Mouse (Mus musculus) thymus, postnatal 36 days (tissue): ENCODE data around the gene Rnf135.
A peak's percentile ranks its signal among the peaks of the same experiment; 100 is the strongest.
"Not testable (repeated sequence)": the region's sequence is repeated elsewhere in the genome, so short reads cannot be mapped to it uniquely, and the experiment has no call there.

ENCODE experiments used
- DNase-seq, 2 experiments: peaks; one replicate each; pipeline ENCODE4 v3.0.0; 2022; ENCODE audit warnings: mixed read lengths in 2 of 2

Gene Rnf135

GRCm38 (mm10) chr11:80183705-80184255 is at the start of gene Rnf135:
Rnf135 (plus strand) TSS chr11:80183851.
- DNase-seq, result peak; percentile 59

GRCm38 (mm10) chr11:80134744-80135143 is 48.9 kb upstream of the Rnf135 start:
- DNase-seq, result no peak

DNA sequence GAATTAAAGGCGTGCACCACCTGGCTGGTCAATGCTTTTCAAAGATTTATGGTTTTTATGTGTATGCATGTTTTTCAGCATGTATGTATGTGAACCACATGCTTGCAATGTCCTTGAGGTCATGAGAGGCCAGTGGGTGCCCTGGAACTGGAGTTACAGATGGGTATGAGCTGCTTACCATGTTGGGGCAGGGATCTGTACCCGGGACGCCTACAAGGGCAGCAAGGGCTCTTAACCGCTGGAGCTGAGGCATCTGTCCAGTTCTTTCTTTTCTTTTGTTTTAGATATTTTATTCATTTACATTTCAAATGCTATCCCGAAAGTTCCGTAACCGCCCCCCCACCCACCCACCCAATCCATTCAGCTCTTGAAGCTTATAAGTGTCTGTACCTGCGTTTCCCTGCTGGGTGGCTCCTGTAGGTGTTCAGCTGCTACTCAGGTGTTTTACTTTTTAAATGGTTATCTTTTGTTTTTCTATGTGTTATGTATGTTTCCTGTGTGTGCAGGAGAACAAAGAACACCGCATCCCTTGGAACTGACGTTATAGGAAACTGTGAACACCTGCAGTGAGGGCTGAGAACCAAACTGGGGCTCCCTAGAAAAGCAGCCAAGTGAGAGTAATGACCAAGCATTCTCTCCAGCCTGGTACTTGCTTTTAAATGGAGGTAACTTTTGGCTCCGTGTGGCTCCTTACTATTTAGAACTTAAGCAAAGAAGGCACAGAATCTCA is 47.5 kb upstream of the Rnf135 start:
- peak; percentile 39 to 67 for DNase-seq

GRCm38 (mm10) chr11:80136786-80137185 is 46.9 kb upstream of the Rnf135 start:
- DNase-seq, result peak in 1 of 2 experiments; percentile 26

DNA sequence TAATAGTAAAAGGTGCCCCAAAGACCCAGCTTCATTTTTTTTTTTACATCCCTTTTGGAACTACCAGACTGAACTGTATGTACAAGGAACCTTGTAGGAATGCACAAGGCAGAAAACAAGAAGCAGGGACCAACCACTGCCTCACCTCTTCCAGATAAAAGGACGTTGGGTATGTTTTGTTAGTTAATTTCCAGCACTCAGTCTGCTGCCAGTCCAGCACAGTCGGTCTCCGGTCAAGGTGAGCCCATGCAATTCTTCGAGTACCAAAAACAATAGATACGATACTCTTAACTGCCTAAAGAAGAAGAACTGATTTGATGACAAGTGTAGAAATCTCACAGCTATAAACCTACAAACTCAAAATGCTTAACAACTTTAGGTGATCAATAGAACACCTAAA is 45.9 kb upstream of the Rnf135 start:
- no peak for DNase-seq

GRCm38 (mm10) chr11:80141825-80142521 is 41.7 kb upstream of the Rnf135 start, which contains the start of gene Tefm:
Tefm (minus strand) TSS chr11:80142175.
- DNase-seq, result peak; percentile 80

DNA sequence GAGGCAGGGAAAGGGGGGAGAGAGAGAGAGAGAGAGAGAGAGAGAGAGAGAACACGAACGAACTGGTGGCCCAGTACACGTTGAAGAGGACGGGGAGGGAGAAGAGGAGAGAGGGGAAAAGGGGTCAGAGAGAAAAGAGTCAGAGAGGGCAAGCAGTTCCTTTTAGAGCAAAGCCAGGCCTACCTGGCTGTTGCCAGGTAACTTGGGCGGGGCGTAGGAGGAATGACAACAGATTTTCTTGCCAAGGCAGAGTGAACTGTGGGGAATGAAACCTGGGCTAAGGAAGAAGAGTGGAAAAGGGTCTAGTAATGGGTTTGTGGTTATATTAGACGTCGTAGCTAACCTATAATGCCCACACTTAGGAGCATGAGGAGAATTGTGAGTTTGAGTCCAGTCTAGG is 40.8 kb upstream of the Rnf135 start:
- DNase-seq, result no peak

- DNase-seq, result peak; percentile 21 to 31
Measured at GRCm38 (mm10) chr11:80145787-80146275, 37.8 kb upstream of the Rnf135 start.

- peak in 1 of 2 experiments; percentile 4 for DNase-seq
Measured at GRCm38 (mm10) chr11:80147748-80148147, 35.9 kb upstream of the Rnf135 start.

GRCm38 (mm10) chr11:80148313-80148712 is 35.3 kb upstream of the Rnf135 start:
- no peak for DNase-seq

DNA sequence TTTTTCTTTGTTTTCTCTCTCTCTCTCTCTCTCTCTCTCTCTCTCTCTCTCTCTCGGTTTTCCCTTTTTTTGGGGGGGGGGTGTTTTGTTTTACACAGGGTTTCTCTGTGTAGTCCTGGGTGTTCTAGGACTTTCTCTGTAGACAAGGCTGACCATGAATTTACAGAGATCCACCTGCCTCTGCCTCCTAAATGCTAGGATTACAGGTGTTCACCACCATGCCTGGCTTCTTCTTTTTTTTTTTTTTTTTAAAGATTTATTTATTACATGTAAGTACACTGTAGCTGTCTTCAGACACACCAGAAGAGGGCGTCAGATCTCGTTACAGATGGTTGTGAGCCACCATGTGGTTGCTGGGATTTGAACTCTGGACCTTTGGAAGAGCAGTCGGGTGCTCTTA is 34.7 kb upstream of the Rnf135 start:
- DNase-seq, result not testable (repeated sequence)

GRCm38 (mm10) chr11:80149412-80150023 is 34.1 kb upstream of the Rnf135 start:
- DNase-seq, result no peak

DNA sequence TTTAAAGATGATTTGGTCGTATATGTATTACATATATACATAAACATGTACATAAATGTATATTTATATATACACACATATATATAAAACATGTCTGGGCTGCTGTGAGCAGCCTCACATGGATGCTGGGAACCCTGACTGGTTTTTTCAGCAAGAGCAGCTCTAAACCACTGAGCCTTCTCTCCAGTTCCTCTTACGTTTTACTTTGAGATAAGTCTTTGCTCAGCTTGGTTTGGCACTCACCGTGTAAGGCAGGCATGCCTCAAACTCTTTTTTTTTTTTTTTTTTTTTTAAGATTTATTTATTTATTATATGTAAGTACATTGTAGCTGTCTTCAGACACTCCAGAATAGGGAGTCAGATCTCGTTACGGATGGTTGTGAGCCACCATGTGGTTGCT is 33.1 kb upstream of the Rnf135 start:
- DNase-seq, result no peak

DNA sequence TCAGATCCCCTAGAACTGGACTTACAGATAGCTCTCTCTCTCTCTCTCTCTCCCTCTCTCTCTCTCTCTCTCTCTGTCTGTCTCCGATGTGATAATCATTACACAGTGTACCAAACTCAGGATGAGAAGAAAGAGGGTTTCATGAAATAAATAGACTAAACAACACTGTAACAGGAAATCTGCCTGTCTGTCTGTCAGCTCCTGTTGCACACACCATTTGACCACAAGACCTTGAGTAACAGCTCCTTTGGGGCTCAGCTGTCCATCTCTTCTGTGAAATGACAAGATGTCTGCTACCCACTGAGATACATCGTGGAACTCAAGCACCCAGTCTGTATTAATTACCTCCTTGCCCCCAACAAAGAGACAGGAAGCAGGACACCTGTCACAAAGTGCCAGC is 32.1 kb upstream of the Rnf135 start:
- DNase-seq, result no peak

GRCm38 (mm10) chr11:80152376-80152775 is 31.3 kb upstream of the Rnf135 start:
- DNase-seq, result no peak

- peak; percentile 82 to 83 for DNase-seq
Measured at GRCm38 (mm10) chr11:80153857-80154495, 29.7 kb upstream of the Rnf135 start, which contains the start of gene Adap2. Adap2 (plus strand) TSS chr11:80154105.

GRCm38 (mm10) chr11:80154501-80154900 is 29.1 kb upstream of the Rnf135 start:
- DNase-seq, result peak in 1 of 2 experiments; percentile 16

DNA sequence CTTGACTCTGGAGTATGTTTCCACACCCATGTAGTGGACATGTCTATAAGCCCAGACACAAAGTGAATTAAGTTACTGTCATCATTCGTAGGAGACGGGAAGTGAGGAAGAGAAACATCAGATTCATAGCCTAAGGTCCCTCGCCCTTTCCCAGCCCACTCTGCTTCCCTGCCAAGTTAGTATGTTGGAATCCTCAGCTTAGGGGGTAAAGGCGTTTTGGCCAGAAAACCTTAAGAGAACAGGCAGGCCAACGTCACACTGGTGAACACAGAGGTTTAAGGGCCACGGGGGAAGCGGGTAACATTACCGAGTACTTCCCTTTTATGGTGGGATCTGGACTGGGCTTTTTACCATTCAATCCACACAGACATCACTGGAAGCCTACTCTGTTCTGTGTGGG is 28.1 kb upstream of the Rnf135 start:
- DNase-seq, result no peak

DNA sequence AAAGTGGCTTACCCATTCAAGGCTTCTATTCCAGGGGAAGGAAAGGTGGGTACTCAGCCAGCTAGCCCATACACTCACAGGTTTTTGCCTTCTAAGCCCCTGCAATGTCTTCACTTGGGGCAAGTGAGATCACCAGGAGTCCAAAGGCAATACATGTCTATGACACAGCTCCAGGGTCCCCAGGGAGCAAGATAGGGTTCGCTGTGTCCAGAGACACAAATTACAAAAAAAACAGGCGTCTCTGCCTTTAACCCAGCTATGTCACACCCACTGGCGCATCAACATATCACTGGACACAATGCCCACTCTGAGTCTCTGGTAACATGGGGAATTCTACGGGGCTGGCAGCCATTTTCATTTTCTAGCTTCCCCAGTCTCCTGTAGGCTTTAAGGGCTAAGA is 27.7 kb upstream of the Rnf135 start:
- no peak for DNase-seq

DNA sequence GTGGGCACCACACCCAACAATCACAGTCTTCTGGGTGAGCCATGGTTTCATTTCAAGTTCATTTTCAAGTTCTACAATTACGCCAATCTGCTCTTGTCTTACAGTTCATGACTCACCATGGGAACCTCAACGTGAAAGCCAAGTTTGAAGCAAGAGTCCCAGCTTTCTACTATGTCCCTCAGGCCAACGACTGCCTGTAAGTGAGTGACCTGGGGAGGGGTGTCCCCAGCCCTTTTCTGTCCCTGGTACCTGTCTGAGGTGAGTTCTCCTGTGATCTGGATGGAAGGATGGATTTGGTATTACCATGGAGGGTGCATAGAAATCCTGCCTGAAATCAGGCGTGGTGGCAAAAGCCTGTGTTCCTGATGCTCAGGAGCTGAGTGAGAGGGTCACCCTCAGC is 26.8 kb upstream of the Rnf135 start:
- DNase-seq, result no peak

DNA sequence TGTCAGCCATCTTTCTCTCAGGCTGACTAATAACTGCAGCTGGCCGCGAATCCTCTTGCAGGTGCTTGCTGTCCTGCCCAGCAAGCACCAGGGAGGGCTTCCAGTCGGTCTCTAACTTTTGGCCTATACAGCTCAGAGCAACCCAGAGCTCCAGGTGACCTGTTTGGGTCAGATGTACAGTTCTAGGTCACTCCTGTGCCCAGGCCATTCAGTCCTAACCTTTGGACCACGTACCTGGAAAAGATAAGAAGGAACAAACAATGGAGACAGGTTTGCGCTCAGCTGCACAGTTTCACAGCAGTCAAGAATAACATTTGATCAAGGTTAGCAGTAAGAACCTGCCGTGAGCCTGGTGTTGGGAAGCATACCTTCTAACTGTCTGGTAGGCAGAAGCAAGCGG is 24.6 kb upstream of the Rnf135 start:
- DNase-seq, result no peak

DNA sequence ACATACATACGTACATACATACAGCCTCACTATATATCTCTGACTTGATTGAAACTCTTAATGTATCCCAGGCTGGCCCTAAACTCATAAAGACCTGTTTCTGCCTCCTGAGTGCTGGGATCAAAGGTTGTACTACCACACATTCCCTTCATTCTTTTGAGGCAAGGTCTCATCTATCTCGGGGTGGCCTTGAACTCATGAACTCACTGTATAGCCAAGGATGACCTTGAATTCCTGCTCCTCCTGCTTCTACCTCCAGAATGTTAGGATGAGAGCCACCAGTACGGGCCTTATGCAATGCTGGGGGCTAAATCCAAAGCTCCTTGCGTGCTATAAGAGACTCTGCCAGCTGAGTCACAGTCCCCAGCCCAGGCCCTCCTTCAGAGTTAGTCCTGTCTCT is 22.6 kb upstream of the Rnf135 start:
- no peak for DNase-seq
